Mouse (Mus musculus) heart, adult 11 months (tissue): ENCODE results near the gene Brs3.

Experiments used
- DNase-seq: peaks from one replicate; pipeline ENCODE4 v3.0.0; 2022

Gene Brs3

DNA sequence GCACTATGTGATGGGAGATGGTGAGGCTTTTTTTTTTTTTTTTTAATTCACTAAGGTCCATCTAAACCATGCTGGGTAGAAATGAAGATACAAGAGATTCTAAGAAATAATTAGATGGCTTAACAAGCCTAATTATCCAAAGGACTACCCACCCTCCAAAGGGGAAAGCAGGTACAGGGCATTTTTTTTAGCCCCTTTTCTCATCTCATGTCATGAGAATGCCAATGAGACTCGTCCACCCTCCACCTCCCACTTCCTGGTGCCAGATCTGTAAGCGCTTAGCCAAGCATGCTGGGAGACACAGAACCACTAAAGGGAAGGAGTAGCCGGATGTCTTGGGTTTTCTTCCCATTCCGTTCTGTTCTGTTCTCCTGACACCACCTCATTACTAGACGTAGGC lies at the start of gene Brs3:
Brs3 (plus strand) TSS at position 301 of the 400 bp plus-strand sequence.
- DNase-seq, result no peak

DNA sequence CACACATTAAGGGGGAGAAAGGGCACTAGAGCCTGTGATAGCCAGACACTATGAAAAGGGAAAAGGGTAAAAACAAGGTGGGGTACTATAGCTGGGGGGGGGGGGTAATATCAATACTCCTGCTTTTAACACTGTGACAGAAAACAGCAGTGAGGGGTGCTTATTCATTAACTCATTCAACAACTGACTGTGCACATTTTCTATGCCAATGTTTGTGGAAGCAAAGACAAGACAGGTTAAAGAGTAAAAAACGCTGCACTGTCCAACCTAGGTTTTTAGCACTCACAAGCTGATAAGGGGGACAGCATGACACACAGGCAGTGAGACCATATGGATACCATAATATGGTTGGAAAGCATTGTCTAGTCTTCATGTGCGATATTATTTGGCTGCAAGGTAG lies 30.0 kb upstream of the Brs3 start:
- no peak for DNase-seq

DNA sequence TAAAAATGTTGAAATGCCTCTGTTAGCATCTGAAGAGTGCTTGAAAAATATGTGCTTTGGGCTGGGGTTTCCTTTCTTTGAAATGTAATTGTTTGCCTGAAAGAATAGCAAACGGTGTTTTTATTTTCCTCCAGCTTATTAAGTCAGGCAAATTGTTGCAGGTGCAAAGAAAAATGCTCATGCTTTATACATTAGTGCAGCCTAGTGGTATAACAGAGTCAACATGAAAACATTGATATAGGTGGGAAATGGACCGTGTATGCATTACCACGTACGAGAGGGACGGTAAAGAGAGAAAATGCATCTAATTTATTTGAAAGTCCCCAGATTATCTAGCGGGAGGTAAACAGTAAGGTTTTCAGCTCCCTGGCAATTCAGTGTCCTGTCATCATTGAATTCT lies 995 bp downstream of the Brs3 start:
- no peak for DNase-seq

DNA sequence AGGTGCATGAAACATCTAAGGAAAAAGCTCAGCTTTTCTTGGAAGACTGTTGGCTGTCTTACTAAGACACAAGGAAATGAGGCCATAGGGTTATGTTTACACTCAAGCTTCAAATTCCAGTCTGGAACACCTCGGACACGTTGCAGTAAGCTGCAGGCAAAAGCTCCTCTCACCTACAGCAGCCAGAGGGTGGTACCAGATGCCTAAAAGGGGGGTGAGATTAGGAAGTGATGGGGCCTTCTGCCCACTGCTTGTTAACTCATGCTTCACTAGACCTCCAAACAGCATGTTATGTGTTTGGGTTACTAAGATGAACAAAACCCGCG lies 9.9 kb downstream of the Brs3 start:
- no peak for DNase-seq

DNA sequence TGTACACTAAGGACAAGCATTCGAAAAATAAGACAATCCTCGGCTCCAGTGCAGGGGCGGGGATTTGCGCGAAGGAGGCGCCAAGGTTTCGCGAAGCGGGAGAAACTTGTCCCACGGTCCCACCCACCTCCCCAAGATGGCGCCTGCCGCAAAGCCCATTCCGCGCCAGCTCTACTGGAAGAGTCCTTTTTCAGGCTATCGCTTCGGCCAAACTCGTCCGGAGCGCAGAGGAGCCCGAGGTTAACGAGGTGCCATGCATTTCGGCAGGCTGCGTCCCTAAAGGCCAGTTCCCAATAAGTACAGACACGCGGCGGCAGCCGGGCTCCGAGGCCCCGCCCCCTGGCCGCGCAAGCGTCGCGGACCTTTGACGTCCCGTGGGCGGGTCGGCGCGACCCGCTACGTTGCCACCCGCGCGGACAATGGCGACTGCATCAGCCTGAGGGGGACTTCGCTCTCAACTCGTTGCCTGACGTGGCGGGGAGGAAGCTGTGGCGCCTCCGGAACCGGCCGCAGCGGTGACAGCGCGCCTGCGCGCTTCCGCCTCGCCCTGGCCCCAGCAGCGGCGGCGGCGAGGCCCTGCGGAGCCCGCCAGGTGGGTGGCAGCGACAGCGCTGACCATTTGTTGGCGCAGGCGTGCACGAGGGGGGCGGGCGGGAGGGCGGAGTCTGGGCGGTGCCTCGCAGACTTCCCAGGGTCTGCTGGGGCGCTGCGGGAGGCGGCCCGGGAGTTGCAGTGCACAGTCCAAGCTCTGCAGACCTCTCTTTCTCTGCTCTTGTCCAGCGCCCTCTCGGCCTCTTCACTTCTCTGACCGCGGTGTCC lies 10.5 kb downstream of the Brs3 start, which contains the start of gene Htatsf1:
Htatsf1 (plus strand) TSS at position 410 of the 819 bp plus-strand sequence.
- DNase-seq, result peak; percentile 98

DNA sequence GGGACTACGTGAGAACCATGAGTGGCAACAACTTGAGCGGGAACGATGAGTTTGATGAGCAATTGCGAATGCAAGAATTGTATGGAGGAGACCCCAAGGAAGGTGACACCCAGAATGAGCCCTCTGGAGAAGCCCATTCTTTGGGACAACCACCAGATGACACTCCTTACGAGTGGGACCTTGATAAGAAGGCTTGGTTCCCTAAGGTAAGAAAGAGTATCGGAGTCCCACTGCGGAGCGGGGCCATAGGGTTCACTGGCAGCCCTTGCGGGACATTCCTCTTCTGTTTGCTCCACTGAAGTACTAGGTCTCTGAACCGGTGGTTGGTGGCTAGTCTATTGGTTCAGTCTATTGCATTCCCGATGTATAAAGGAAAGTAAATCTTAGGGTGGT lies 11.1 kb downstream of the Brs3 start:
- no peak for DNase-seq

DNA sequence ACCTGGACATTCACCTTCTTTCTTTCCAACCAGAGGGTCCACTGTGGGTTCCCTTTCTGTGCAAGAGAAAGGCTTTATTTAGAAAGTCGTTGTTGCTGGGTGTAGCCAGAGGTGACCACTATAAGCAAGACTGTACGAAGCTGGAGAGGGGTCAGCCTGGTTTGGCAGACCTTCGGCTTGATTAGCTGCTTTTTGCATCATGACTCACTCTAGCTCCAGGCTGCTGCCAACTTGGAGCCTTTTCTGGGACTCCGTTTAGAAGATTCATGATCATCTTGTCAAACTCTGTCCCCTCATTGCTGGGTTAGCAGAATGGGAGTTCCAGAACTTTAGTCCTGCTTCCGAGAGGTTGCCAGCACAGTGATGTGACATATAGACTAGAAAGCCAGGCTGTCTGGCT lies 38.6 kb downstream of the Brs3 start:
- no peak for DNase-seq

DNA sequence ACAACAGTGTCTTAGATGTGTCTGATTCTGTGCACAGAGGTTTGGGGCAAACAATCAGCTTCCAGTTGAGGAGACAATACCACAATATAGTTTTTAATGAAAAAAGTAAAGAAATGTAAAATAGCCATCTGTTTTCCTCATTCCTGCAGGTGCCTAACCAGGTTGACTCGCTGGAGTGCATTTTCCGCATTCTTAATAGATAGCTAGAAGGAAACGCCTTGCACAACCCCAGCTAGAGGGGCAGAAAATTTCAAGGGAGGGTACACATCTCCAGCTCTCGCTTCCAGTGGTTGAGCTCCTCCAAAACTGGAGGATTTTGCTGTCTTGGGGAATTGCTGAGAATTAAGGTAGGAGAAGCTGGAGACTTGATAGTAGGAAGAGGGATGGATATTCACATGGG lies 44.9 kb downstream of the Brs3 start, which contains the start of gene Vgll1:
Vgll1 (plus strand) TSS at position 301 of the 400 bp plus-strand sequence.
- DNase-seq, result no peak
